Mouse (Mus musculus) erythroblast, adult 5-6 weeks (primary cell): ENCODE measurements around the gene Zfp473. TPM values are rescaled to one million over a fixed set of nuclear protein-coding genes. Genes with fewer than 3 reads are reported as not detected.
"Not testable (repeated sequence)": the region's sequence is repeated elsewhere in the genome, so short reads cannot be mapped to it uniquely, and the experiment has no call there.

Experiments
- ATAC-seq: replicated peaks from 2 replicates; pipeline ENCODE4 v1.8.0; 2016; ENCODE audit warnings: moderate number of reproducible peaks, mild to moderate bottlenecking, moderate TSS enrichment, inconsistent platforms; ENCODE audit not compliant: poor library complexity, low FRiP score, severe bottlenecking
- total RNA-seq, 2 experiments: library from RNA; stranded (forward) in 1 of 2; stranded (reverse) in 1 of 2; fragments of 150-400 nt in 1 of 2; fragments of 200-764, 138-1000 nt in 1 of 2; gene quantifications; 2 replicates each; pipeline versions ENCODE4 v1.2.3 to v1.2.4; 2015 to 2017; ENCODE audit warnings: low replicate concordance in 2 of 2

The Zfp473 gene
- 0.58 TPM in 1 of 2 replicates, not detected in the other for total RNA-seq (2015; ENCODE audit: low replicate concordance)
- total RNA-seq (2017; ENCODE audit: low replicate concordance), result 0.14 and 0.60 TPM in 2 replicates

DNA sequence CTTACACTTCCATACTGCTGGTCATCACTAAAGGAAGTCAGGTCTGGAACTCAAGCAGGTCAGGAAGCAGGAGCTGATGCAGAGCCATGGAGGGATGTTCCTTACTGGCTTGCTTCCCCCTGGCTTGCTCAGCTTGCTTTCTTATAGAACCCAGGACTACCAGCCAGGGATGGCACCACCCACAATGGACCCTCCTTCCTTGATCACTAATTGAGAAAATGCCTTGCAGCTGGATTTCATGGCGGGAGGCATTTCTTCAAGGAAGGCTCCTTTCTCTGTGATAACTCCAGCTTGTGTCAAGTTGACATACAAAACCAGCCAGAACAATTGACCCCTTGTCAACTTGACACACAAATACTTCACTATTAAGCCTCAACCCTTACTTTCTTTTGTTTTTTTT is at the start of gene Zfp473:
TSS of gene Zfp473 (minus strand) at position 101 of the 400 bp plus-strand sequence.
- ATAC-seq, result not testable (repeated sequence)

DNA sequence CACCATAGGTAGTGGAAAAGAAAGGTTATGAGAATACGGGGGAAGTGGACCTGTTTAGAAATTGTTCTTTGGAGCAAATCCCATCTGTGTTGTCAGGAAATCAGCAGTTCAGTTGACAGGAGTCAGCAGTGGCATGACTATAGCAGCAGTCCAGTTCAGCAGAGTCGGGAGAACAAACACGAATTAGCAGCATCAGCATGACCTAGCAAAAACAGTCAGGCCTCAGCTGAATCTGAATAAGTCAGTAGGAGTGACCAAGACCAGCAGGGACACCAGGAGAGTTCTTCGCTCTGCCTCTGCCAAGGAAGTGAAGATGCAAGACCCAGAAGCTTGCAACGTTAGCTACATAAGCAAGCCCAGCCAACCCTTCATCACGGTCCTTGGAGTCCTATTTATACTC is 41.9 kb upstream of the Zfp473 start:
- no peak for ATAC-seq

DNA sequence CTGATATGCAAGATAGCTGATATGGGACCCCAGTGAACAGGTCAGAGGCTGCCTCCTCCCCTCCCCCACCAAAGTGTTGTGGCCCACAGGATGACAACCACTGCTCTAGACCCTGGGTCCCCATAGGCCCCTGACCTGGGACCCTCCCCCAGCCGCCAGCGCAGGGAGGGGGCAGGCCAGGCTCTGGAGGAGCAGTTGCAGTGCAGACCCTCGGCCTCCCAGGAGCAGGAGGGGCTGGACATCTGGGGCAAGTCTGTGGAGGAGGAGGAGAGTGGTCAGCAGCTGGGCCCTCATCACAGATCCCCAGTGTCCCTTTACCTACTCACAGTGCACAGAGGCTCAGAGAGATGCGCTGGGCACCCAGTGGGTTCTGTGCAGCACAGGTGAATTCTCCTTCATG is 39.2 kb upstream of the Zfp473 start:
- ATAC-seq, result no peak

DNA sequence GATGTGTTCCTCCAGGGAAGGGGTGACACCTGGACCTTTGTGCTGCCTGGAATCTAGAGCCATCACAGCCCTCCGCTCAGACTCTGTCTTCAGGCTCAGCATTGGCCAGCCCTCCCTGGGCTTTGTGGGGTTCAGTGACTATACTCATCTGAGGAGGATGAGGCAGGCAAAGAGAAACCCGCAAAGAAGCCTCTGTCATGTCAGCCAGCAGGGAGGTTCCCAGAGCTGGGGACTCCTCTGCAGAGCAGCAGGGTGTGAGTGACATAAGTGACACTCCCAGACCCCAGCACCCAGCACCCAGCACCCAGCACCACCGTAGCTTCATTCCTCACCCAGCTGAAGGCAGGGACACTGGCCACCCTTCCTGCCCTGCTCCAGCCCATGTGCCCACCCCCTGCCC is 38.7 kb upstream of the Zfp473 start:
- ATAC-seq, result no peak

DNA sequence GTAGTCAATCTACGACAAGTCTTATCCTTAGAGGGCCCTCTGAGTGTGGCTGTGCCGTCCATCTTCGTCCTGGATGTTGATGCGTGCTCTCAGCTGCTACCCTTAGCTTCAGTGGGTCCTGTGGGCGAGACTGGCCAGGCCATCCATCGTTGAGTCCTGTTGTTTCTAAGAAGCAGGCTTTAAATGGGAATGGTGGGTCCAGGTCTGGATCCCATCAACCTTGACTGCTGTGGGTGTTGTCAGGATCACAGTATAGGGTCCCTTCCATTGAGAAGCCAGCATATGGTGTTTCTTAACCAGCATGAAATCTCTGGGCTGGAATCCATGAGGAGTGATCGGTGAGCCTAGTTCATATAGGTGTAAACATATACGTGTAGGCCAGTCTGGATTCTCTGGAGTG is 29.3 kb upstream of the Zfp473 start:
- ATAC-seq, result no peak

DNA sequence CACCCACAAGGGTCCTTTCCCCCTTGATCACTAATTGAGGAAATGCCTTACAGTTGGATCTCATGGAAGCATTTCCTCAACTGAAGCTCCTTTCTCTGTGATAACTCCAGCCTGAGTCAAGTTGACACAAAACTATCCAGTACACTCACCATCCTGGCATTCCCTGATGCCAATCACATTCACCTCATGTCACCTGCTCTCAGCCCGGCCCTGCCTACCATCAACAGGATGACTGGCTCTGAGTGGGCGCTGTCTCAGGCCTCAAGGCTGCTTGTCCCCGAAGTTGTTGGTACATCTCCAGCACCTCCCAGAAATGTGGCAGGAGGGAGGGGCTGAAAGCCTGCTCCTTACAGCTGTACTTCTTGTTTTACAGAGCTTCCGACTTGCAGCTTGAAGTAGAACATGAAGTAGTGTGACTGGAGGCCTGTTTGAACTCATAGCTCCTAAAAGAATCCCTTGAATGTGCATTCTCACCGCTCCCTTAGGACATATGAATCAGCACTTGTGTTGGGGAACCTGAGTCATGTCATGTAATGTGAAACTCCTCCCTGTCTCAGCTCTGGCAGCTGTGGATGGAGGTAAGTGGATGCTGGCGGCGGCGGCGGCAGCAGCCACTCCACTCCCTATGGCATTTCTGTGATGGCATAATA is 26.1 kb upstream of the Zfp473 start:
- ATAC-seq, result peak; percentile 54

DNA sequence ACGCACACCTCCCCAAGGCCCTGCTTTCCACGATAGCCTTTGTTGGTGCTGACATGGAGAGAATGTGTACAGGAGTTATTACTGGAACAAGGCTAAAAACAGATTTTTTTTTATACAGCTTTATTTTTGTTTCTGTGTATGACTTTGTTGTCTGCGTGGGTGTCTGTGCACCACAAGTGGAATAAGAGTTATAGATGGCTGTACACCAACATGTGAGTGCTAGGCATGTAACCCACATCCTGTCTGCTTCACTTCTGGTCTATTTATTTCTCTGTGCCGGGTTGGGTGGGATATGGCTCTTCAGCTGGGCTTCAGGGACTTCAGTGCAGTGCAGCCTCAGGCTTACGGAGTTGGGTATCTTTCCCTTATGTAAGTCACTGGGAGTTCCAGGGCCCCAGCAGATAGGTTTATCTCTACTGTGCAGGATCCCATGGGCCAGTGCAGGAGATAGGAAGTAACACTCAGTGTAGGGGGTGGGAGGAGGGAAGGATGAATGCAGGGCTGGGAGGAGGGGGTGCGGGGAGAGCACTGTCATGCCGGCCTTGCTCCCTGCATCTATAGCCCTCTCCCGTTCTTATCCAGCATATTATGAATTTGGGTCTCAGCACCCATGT is 21.8 kb upstream of the Zfp473 start:
- ATAC-seq, result peak; percentile 61

DNA sequence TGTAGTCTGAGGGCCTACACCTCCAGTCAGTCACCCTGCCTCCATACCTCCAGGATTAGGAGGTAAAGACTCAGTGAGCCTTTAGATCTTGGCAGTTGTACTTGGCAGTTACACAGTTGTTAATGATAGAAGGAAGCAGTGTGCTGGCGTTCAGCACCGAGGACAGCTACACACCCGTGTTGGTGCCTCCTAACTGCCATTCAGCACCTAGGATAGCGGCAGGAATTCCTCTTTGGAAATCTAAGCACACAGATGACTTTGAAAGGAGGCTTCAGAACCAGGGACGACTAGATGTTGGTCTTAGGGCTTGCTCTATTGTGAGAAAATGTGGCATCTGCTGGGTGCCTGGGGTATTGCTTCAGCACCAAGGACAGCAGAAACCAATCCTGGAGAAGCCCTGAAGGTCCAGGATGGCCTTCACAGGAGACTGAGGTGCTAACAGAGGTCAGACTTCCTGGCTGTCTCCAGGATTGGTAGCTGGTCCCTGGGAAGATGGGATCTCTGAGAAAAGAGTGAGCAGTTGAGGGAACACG is 19.3 kb upstream of the Zfp473 start:
- ATAC-seq, result no peak

DNA sequence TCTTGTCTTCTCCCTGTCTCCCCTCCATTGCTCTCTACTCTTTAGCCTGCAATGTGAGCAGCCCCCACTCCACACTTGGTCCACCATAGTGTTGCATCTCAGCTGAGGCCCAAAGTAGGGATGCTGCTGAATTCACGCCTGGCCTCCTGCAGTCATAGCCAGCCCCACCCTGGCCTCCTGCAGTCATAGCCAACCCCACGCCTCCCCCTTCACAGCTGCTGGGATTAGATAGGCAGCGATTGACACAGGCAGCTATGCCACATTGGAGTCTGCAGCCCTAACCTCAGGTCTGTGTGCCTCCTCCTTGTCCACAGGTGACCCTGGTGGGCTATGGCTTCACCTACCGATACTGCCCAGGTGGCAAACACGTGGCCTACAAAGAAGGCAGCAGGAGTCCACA is 17.3 kb upstream of the Zfp473 start:
- ATAC-seq, result peak; percentile 71

DNA sequence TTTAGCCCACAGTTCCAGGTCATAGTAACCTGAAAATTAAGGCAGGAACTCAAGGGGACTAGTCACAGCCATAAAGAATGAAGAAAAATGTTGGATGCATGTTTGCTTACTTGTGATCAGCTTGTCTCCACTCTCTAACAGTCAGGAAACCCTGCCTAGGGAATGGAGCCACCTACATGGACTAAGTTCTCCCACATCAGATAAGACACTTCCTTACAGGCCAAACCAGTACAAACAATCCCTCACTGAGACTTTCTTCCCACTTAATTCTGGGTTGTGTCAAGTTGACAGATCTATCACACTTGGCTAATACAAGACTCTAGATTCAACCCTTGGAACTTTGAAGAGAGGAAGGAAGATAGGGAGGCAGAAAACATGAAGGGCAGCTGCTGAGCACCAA is 9.5 kb upstream of the Zfp473 start:
- no peak for ATAC-seq

DNA sequence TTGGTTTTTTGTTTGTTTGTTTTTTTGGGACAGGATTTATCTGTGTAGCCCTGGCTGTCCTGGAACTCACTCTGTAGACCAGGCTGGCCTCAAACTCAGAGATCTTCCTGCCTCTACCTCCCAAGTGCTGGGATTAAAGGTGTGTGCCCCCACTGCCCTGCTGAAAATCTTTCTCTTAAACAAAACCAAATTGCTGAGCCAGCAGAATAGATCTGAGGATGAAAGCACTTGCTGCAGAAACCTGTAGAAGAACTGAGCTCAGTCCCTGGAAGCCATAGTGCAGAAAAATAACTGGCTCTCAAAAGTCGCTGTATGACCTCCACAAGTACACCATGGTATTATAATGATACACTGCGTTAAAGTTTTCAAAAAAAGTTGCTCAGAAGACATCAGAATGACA is 6.3 kb upstream of the Zfp473 start:
- ATAC-seq, result no peak

DNA sequence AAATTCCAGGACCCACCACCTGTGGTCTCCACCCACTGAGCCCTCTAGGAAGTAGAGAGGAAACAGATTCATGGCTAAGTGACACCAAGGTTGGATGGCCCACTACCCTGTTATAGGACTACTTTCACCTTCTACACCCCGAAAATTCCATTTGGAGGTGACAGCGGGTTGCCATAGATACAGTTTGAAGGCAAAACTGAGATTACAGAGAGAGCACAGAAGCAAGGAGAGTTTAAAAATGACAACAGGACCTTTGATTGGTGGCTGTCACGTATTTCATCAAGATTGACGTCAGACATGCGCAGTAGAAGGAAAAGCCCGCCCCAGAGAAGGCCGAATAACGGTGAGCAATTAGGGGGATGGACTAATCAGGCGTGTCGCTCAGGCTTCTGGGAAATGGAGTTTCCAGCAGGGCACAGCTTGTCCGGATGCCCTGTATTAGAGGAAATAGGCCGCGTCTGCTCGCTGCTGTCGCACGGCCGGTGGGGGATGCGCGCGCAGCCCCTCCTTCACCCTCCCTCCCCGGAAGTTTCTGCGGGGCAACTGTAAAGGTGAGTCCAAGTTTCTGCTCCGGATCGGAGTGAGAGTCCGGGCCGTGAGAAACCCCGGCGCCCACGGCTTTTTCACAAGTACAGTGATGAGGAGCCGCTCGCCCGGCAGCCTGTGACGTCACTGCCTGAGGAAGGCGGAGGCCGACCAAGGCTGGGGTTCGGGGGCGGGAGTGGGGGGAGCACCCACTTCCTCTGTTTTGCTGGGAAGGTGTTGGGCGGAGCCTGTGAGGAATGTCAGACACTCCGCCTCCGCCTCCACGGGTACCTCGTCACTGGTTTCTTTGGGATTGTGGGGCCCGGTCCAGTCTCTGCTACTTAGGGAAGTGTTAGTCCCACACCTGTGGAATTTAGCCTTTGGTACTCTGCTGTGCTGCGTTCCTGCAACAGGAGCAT is 2.5 kb downstream of the Zfp473 start, which contains the start of gene Vrk3:
TSS of gene Vrk3 (plus strand) at position 313 of the 944 bp plus-strand sequence.
- peak; percentile 91 for ATAC-seq

DNA sequence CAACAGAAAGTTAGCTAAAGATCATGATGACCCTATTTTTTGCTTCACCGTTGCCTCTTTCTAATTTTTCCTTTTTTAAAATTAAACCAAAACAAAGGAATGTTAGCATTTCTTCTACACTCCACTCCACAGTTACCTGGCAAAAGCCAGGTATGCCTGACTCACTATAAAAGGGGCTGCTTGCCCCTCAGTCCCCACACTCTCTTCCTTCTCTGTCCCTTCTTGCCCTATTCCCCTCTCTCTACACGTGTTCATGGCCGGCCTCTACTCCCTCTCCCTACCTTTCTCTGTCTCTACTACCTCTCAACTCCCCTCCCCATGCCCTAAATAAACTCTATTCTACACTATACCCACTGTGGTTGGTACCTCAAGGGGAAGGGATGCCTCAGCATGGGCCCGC is 3.7 kb downstream of the Zfp473 start:
- no peak for ATAC-seq

DNA sequence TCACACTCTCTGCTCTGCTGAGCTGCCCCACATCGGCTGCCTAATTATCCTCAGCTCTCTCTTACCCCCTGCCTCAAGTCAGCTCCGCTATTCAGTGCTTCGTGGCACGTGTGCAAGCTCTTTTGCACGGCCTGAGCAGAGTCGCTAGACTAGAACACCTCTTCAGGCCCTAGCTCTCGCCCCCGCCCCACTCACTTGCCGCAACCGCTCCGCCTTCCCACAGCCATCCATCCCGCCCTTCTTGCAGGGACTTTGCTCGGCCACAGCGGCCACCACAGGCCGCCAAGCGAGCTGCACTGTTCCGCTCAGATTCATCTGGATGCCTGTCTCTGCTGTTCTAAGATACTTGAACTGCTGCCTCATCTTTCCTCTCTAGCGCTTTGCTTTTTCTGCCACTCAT is 5.8 kb downstream of the Zfp473 start:
- ATAC-seq, result peak; percentile 47; the same call in 1 of the 2 replicates

DNA sequence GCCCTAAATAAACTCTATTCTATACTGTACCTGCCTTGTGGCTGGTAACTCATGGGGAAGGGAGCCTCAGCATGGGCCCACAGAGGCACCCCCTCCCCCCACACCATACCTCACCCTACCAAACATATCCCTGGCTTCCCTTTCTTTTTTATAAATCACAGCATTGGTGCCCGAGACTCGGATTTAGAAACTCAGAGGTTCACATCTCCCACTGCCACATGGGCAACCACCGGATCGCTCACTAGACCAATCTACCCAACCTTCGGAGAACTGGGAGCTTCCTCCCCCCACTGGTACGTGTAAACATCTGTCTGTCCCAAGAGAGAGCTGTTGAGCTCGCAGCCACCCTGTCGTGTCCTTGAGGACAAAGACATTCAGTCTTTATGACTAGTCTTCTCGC is 6.6 kb downstream of the Zfp473 start:
- ATAC-seq, result no peak

DNA sequence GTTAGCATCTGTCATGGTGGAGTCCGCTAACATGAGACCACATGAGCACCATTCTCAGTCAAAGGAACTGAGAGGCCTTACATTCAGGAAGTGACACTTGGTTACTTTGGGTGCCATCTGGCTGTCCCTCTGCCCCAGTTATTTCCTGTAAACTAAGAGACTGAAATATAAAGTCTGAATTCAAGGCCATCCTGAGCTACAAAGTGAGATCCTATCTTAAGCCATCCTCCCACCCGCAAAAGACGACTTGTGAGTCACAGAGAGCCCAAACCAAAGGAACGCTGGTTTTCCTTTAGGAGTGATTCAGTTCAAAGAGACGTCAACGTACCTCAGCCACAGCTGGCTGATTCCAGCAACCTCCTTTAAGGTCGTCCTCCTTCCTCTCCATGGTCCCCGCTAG is 9.5 kb downstream of the Zfp473 start:
- ATAC-seq, result no peak

DNA sequence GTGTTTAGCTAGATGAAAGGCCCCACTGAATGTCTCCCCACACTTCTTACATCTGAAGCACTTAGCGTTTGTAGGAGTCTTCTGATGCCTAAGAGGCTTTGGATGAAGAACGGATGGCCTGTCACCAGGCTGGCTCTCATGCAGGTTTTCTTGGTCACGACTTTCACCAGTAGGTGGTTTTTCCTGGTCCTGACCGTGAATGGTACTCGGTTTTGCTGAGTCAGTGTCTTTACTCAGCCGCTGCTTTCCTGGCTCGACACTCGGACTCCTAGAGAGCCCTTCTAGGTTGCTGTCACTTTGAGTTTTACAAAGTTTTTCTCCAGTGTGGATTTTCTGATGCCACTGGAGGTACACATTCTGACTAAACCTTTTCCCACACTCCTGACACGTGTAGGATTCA is 17.1 kb downstream of the Zfp473 start:
- no peak for ATAC-seq

DNA sequence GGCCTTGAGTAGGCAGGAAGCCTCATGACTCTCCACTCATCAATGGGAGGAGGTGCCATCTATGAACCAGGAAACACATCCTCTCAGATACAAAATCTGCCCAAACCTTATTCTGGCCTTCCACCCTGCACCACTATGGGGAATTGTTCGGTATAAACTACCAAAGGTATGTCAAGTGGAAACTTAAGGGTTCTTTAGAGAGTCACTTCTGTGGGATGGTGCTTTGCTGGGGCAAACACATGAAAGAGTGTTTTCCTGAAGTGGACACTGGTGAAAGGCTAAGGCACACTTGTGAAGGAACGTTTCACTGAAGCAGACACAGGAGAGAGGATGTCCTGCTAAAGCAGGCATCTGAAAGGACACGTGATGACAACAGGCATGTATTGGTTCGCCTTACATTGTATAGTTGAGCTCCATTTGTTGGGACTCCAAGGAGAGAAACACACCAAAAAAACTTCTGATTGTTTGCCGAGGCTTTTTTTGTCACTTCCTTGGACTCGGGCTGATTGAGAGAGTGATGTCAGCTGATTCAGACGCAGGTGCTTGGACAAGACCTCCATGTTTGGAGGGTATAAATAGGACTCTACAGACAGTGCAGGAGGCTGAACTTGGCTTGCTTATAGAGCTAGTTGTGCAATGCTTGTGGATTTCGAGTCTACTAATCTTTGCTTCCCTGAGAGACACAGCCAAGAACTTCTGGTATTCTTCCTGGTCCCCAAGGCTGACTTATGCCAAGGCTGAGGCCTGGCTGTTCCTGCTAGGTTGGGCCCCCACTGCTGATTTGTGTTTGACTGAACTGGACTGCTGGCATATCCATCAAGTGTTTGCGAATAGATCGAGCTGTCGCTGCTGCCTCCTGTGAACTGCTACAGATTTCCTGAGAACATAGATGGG is 22.5 kb downstream of the Zfp473 start:
- ATAC-seq, result no peak

DNA sequence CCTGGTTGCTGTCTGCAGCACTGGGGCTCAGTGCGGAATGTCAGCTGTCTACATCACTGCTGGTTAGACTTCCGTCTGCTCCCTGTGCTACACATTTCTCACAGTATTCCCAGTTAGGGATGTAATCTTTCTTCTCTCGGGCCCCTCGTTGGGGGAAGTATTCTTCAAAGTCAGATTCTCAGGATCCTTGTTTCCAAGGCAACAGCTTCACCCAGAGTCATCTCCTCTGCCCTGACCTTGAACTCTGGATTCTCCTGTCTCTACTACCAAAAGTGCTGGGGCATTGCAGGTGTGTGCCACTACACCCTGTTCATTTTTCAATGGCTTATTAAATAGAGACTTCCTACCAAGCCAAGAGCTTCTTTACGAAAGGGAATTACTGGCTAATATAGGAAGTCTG is 23.7 kb downstream of the Zfp473 start:
- no peak for ATAC-seq
